Mouse (Mus musculus) brain, embryonic 14.5 days (tissue): ENCODE results near the gene Rhox9. TPM values are rescaled to one million over a fixed set of nuclear protein-coding genes. Genes with fewer than 3 reads are reported as not detected.
"Not testable (repeated sequence)": the region's sequence is repeated elsewhere in the genome, so short reads cannot be mapped to it uniquely, and the experiment has no call there.

Source experiments
- DNase-seq: peaks from one replicate; pipeline ENCODE4 v3.0.0-alpha.2; 2011; ENCODE audit warnings: low read depth
- CTCF ChIP-seq: fragments of 200-500 bp; IDR thresholded peaks from 2 replicates; pipeline ENCODE4 v1.5.1; 2012; ENCODE audit warnings: inconsistent platforms, mild to moderate bottlenecking, moderate library complexity, borderline replicate concordance; ENCODE audit not compliant: insufficient read depth, insufficient read length; ENCODE audit errors: extremely low read depth
- POLR2A ChIP-seq: fragments of 200-500 bp; IDR thresholded peaks from 2 replicates; pipeline ENCODE4 v1.6.1; 2012; ENCODE audit warnings: mild to moderate bottlenecking, inconsistent platforms, borderline replicate concordance; ENCODE audit not compliant: poor library complexity, insufficient read depth, insufficient read length, severe bottlenecking; ENCODE audit errors: extremely low read depth
- polyA plus RNA-seq: library from polyadenylated mRNA; depleted of rRNA; stranded (reverse); fragments of >200 nt; gene quantifications from 2 replicates; pipeline ENCODE4 v1.2.3, GENCODE M21; 2012; rRNA removed

Gene Rhox9
- polyA plus RNA-seq = not detected in 2 replicates

- not testable (repeated sequence) for DNase-seq
These were observed at the start of gene Rhox9 for GRCm38 (mm10) chrX:37901670-37902069. Gene Rhox9, minus strand, starts transcription at chrX:37901770.

GRCm38 (mm10) chrX:37916311-37916710, 14.7 kb upstream of the Rhox9 start:
- no peak for TF ChIP-seq CTCF
- TF ChIP-seq POLR2A = no peak
- DNase-seq = no peak

DNA sequence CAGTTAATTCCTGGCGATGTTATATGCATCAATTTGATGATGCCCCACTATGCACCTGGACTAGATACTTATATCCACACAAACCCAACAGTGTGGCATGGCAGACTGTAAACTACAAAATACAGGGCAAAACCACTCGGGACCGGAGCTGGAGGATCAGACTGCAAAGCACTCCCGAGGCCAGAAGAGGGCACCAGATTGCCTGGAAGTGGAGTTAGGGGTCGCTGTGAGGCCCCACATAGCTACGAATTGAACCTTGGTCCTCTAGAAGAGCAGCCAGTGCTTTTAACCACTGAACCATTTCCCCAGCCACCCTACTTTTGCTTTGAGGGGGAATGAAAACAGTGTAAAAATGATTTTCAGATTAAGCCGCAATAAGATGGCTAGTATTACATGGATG, 7.0 kb upstream of the Rhox9 start:
- DNase-seq = no peak
- peak; percentile 27; the same call in 1 of the 2 replicates for TF ChIP-seq CTCF
- no peak for TF ChIP-seq POLR2A

- DNase-seq = peak; percentile 1
These were observed 2.2 kb upstream of the Rhox9 start for GRCm38 (mm10) chrX:37903727-37904126.

GRCm38 (mm10) chrX:37897132-37897531, 4.4 kb downstream of the Rhox9 start, which contains the start of gene Rhox7b:
Gene Rhox7b, minus strand, starts transcription at chrX:37897232.
- DNase-seq = not testable (repeated sequence)

More at GRCm38 (mm10) chrX:37903727-37904126, 2.2 kb upstream of the Rhox9 start:
- TF ChIP-seq CTCF (no peak), POLR2A (no peak)

DNA sequence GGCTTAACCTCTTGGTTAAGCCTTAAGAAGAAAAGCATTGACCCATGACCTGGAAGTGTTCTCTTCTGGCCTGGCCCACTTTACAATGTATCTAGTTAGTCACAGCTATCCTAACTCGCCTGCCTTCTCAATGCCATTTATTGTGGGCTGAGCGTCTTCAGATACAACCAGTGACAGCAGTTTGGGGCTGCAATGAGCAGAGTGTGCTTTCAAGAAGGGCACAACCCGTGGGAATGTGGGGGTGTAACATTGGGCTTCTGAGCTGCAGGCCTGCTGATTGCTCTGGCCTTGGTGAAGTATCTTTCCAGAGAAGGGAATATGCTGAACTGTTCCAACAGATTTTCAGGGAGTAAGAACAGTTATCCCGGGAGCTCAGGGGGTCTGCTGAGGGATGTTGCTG, 22.7 kb downstream of the Rhox9 start, which contains the start of gene Rhox8:
TSS of gene Rhox8 (minus strand) at position 101 of the 400 bp plus-strand sequence.
- DNase-seq = no peak
- TF ChIP-seq CTCF (no peak), POLR2A (no peak)

DNA sequence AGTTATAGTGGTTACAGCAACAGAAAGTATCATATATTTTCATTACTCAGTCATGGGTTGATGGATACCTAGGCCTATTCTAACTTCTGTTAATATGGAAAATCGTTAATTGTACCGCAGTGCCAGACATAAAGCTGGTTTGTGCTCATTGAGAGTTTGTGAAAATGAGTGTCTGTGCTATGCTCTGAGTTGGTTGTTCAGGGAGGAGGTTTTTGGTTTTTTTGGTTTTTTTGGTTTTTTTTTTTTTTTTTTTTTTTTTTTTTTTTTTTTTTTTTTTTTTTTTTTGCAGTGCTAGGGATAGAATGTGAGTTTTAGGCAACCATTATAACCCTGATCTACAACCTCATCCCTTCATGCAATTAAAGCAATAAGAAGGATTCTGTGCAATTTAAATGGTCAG, 29.9 kb downstream of the Rhox9 start:
- no peak for DNase-seq
- TF ChIP-seq POLR2A (no peak), CTCF (no peak)

Other genes starting within 250 kb of the Rhox9 start
- gene Rhox3h, start 233.0 kb downstream of the Rhox9 start, polyA plus RNA-seq = not detected in 2 replicates
- not detected in 2 replicates for gene Rhox2h, start 228.5 kb downstream of the Rhox9 start, polyA plus RNA-seq
- gene Rhox5, start 96.9 kb downstream of the Rhox9 start, polyA plus RNA-seq = not detected in 2 replicates
- 0.06 and 0.14 TPM in 2 replicates for gene Rhox6, start 74.9 kb downstream of the Rhox9 start, polyA plus RNA-seq
- gene Rhox7a, start 70.1 kb downstream of the Rhox9 start, polyA plus RNA-seq = not detected in 2 replicates
- not detected in 2 replicates for gene Rhox8, start 22.8 kb downstream of the Rhox9 start, polyA plus RNA-seq
- gene Rhox7b, start 4.5 kb downstream of the Rhox9 start, polyA plus RNA-seq = not detected in 2 replicates
- not detected in 2 replicates for gene Btg1-ps1, start 117.0 kb upstream of the Rhox9 start, polyA plus RNA-seq
- not detected in 2 replicates for gene Btg1-ps2, start 141.3 kb upstream of the Rhox9 start, polyA plus RNA-seq
- gene Rhox10, start 164.7 kb upstream of the Rhox9 start, polyA plus RNA-seq = not detected in 2 replicates
- gene Rhox11, start 183.4 kb upstream of the Rhox9 start, polyA plus RNA-seq = not detected in 2 replicates
- not detected in 2 replicates for gene Rhox12, start 209.1 kb upstream of the Rhox9 start, polyA plus RNA-seq
- not detected in 2 replicates for gene Rhox13, start 219.4 kb upstream of the Rhox9 start, polyA plus RNA-seq